In genomic region chr7:56381750-56382421, GRCm38 (mm10) we compare ENCODE assay signal across 23 mouse cellular contexts.
A peak's percentile ranks its signal among the peaks of the same experiment; 100 is the strongest.
DNase-seq lines count a peak whose midpoint lies in the region; ATAC-seq lines count a peak whose summit lies in the region.
"Had no signal": no experiment of that assay in that cellular context is flagged by ENCODE, and none has a peak within 500 bp of the region (broad histone marks: within the 10 kb centered on the region; RNA-seq: fewer than 3 reads in every experiment).

No protein-coding gene starts in this region.

- H3K9ac ChIP-seq in stomach, embryonic 15.5 days: no peak overlapping the region
- H3K9ac ChIP-seq: forebrain, embryonic 13.5 days; heart, embryonic 15.5 days; liver, embryonic 12.5 days; liver, postnatal 0 days had no signal

- no peak overlapping the region for H3K4me2 ChIP-seq in stomach, embryonic 15.5 days
- H3K4me2 ChIP-seq: forebrain, embryonic 13.5 days; heart, embryonic 15.5 days; liver, embryonic 12.5 days; midbrain, embryonic 11.5 days had no signal

- WGBS in stomach, embryonic 15.5 days: 62% methylated on average over 4 of the region's 4 CpGs

- no peaks in the 10 kb centered on the region for H3K9me3 ChIP-seq in stomach, embryonic 15.5 days
- H3K9me3 ChIP-seq: forebrain, embryonic 13.5 days; heart, embryonic 10.5 days; heart, embryonic 15.5 days had no signal

- H3K4me3 ChIP-seq in stomach, embryonic 15.5 days (replicated peaks): no peak overlapping the region
- H3K4me3 ChIP-seq: forebrain, embryonic 13.5 days; heart, embryonic 10.5 days; heart, embryonic 15.5 days; liver, embryonic 12.5 days had no signal

- peak; percentile 58; the same call in 1 of the 2 replicates for ATAC-seq in stomach, embryonic 15.5 days (ENCODE audit: insufficient read depth, low FRiP score, low read depth)
- ATAC-seq: CD4-positive, CD25-positive, alpha-beta regulatory T cell, adult 4 months; forebrain, embryonic 13.5 days; hindbrain, postnatal 0 days; liver, embryonic 12.5 days; liver, postnatal 0 days; midbrain, embryonic 16.5 days had no signal

- no peak overlapping the region for H3K27ac ChIP-seq in stomach, embryonic 15.5 days
- H3K27ac ChIP-seq: forebrain, embryonic 13.5 days; heart, embryonic 10.5 days; heart, embryonic 15.5 days; hindbrain, postnatal 0 days; liver, embryonic 12.5 days had no signal

- no peaks in the 10 kb centered on the region for H3K4me1 ChIP-seq in stomach, embryonic 15.5 days
- H3K4me1 ChIP-seq: forebrain, embryonic 13.5 days; heart, embryonic 10.5 days; heart, embryonic 15.5 days; liver, embryonic 12.5 days had no signal

- no peaks in the 10 kb centered on the region for H3K27me3 ChIP-seq in stomach, embryonic 15.5 days (replicated peaks)
- H3K27me3 ChIP-seq: forebrain, embryonic 13.5 days; heart, embryonic 15.5 days; liver, embryonic 12.5 days had no signal

- no peaks in the 10 kb centered on the region for H3K36me3 ChIP-seq in stomach, embryonic 15.5 days
- H3K36me3 ChIP-seq: heart, embryonic 10.5 days; heart, embryonic 15.5 days; liver, embryonic 12.5 days had no signal

- peak; percentile 9 for DNase-seq in cerebellum, adult 9-10 months
- no peak for DNase-seq in cerebellum, adult 8-10 months
- peak; percentile 9 for DNase-seq in cerebellum, adult 9-11 months
- DNase-seq in cerebellum, postnatal 25 days: peak; percentile 13 to 62
- no peak for DNase-seq in kidney, postnatal 10 days
- DNase-seq in kidney, adult 18-20 months: no peak
- DNase-seq: adrenal gland, postnatal 25 days; gastrocnemius, postnatal 25 days; heart, adult 11 months; kidney, adult 2 months; kidney, postnatal 4 days; liver, postnatal 0 days; lung, postnatal 10 days; right cerebral cortex, postnatal 4 days had no signal

Comparison
In these comparisons a context has a peak if more than half of its experiments do, and no peak if none do; other contexts are left out.
1. DNase-seq: peak in cerebellum, adult 9-10 months (single experiment), cerebellum, adult 9-11 months (single experiment) and cerebellum, postnatal 25 days (2 of 2); none in cerebellum, adult 8-10 months (single experiment), kidney, postnatal 10 days (single experiment) and kidney, adult 18-20 months (single experiment).